Comparison of ENCODE assay signal across 8 mouse cellular contexts in genomic region chr7:30314721-30315155, GRCm38 (mm10). TPM values are rescaled to one million over a fixed set of nuclear protein-coding genes. Genes with fewer than 3 reads are reported as not detected.
A peak's percentile ranks its signal among the peaks of the same experiment; 100 is the strongest.
DNase-seq lines count a peak whose midpoint lies in the region; ATAC-seq and TF ChIP-seq lines count a peak whose summit lies in the region.

Gene Syne4, plus strand, starts transcription at chr7:30314807.

- peaks cover 2% of the 10 kb centered on the region; the same call in 1 of the 2 replicates for H3K27me3 ChIP-seq in G1E (ENCODE audit: insufficient read depth, low read length)
- no peaks in the 10 kb centered on the region for H3K27me3 ChIP-seq in embryonic facial prominence, embryonic 15.5 days
- H3K27me3 ChIP-seq in limb, embryonic 13.5 days: no peaks in the 10 kb centered on the region
- H3K27me3 ChIP-seq in stomach, postnatal 0 days (ENCODE audit: control insufficient read depth, insufficient read depth, low read length): no peaks in the 10 kb centered on the region

- H3K27ac ChIP-seq in embryonic facial prominence, embryonic 15.5 days (replicated peaks): no peak within 1 kb of the TSS
- H3K27ac ChIP-seq in limb, embryonic 13.5 days: peak within 1 kb of the TSS; percentile 84
- H3K27ac ChIP-seq in stomach, postnatal 0 days (replicated peaks): no peak within 1 kb of the TSS

- DNase-seq in frontal cortex, adult 2 months (ENCODE audit: extremely low spot score in 1 of 2, low spot score in 1 of 2): no peak
- no peak for DNase-seq in G1E (ENCODE audit: low spot score)
- DNase-seq in stomach, postnatal 0 days (ENCODE audit: low spot score): peak; percentile 63
- no peak for DNase-seq in thymus, postnatal 25 days

- H3K36me3 ChIP-seq in G1E (replicated peaks): peaks cover 41% of the 10 kb centered on the region
- peaks cover 10% of the 10 kb centered on the region; the same call in 1 of the 2 replicates for H3K36me3 ChIP-seq in embryonic facial prominence, embryonic 15.5 days
- peaks cover 59% of the 10 kb centered on the region for H3K36me3 ChIP-seq in limb, embryonic 13.5 days
- H3K36me3 ChIP-seq in stomach, postnatal 0 days (ENCODE audit: control insufficient read depth, insufficient read depth, low read length): no peaks in the 10 kb centered on the region

- H3K4me1 ChIP-seq in G1E (ENCODE audit: insufficient read depth, low read depth, low read length): peaks cover 28% of the 10 kb centered on the region
- H3K4me1 ChIP-seq in embryonic facial prominence, embryonic 15.5 days: peaks cover 20% of the 10 kb centered on the region
- peaks cover 25% of the 10 kb centered on the region for H3K4me1 ChIP-seq in limb, embryonic 13.5 days
- no peaks in the 10 kb centered on the region for H3K4me1 ChIP-seq in stomach, postnatal 0 days (replicated peaks; ENCODE audit: control insufficient read depth, insufficient read depth)

- TF ChIP-seq EP300 in stomach, postnatal 0 days (optimal IDR thresholded peaks at IDR 0.05): no peak

- 3% methylated on average over 9 of the region's 9 CpGs for WGBS in embryonic facial prominence, embryonic 15.5 days
- 0% methylated on average over 9 of the region's 9 CpGs for WGBS in limb, embryonic 13.5 days
- WGBS in stomach, postnatal 0 days: 3% methylated on average over 9 of the region's 9 CpGs

- H3K4me2 ChIP-seq in embryonic facial prominence, embryonic 15.5 days (replicated peaks): peak within 1 kb of the TSS; percentile 47
- H3K4me2 ChIP-seq in limb, embryonic 13.5 days (replicated peaks): peak within 1 kb of the TSS; percentile 75
- peak within 1 kb of the TSS; percentile 43 for H3K4me2 ChIP-seq in stomach, postnatal 0 days (replicated peaks; ENCODE audit: low read depth)

- no peak for ATAC-seq in frontal cortex, adult (ENCODE audit: low TSS enrichment)
- ATAC-seq in G1E (ENCODE audit: extremely low read depth, insufficient number of reproducible peaks, low FRiP score, poor library complexity, severe bottlenecking): no peak; the same call in 1 of the 2 replicates
- 0 out of 2 replicates have a peak, but pooled peaks have one; percentile 26 for ATAC-seq in embryonic facial prominence, embryonic 15.5 days (ENCODE audit: insufficient number of reproducible peaks, low FRiP score, low TSS enrichment, low read depth)
- ATAC-seq in limb, embryonic 13.5 days (ENCODE audit: low FRiP score, low read depth): peak; percentile 76; the same call in 1 of the 2 replicates
- peak; percentile 31; the same call in 1 of the 2 replicates for ATAC-seq in stomach, postnatal 0 days (ENCODE audit: low FRiP score, low TSS enrichment)
- no peak for ATAC-seq in erythroid progenitor cell, adult 5-6 weeks (replicated peaks; ENCODE audit: low FRiP score, poor library complexity, severe bottlenecking)

- H3K9me3 ChIP-seq in G1E (replicated peaks): no peaks in the 10 kb centered on the region
- H3K9me3 ChIP-seq in embryonic facial prominence, embryonic 15.5 days (replicated peaks): no peaks in the 10 kb centered on the region
- no peaks in the 10 kb centered on the region for H3K9me3 ChIP-seq in limb, embryonic 13.5 days
- no peaks in the 10 kb centered on the region for H3K9me3 ChIP-seq in stomach, postnatal 0 days (ENCODE audit: control insufficient read depth, low read length)

- peak within 1 kb of the TSS; percentile 47; the same call in 1 of the 2 replicates for H3K4me3 ChIP-seq in G1E (ENCODE audit: low read depth, low read length)
- peak within 1 kb of the TSS; percentile 43 for H3K4me3 ChIP-seq in embryonic facial prominence, embryonic 15.5 days (replicated peaks)
- peak within 1 kb of the TSS; percentile 62 for H3K4me3 ChIP-seq in limb, embryonic 13.5 days
- peak within 1 kb of the TSS; percentile 24 for H3K4me3 ChIP-seq in stomach, postnatal 0 days (ENCODE audit: low read depth, low read length)

- no peak for TF ChIP-seq CTCF in G1E (IDR thresholded peaks at IDR 0.05; ENCODE audit: low read depth, low read length)
- no peak for TF ChIP-seq CTCF in stomach, postnatal 0 days (IDR thresholded peaks at IDR 0.05; ENCODE audit: low read depth)

- peak within 1 kb of the TSS; percentile 23 for H3K9ac ChIP-seq in embryonic facial prominence, embryonic 15.5 days
- H3K9ac ChIP-seq in limb, embryonic 13.5 days: peak within 1 kb of the TSS; percentile 78
- H3K9ac ChIP-seq in stomach, postnatal 0 days (ENCODE audit: low read length): peak within 1 kb of the TSS; percentile 47

RNA-seq across cellular contexts. Expression of gene Syne4, which starts in this region (rescaled TPM):
- polyA plus RNA-seq in frontal cortex, adult 2 months (2012; rRNA removed): 27.6 and 29.9 TPM in 2 replicates
- total RNA-seq in G1E (2014; fragmentation: Nextera tagmentation) (2.1 and 5.4 TPM in 2 replicates), G1E (2017) (1.0 and 2.6 TPM in 2 replicates)
- polyA plus RNA-seq in G1E (2012): 2.8 and 4.0 TPM in 2 replicates
- 30.5 and 36.9 TPM in 2 replicates for polyA plus RNA-seq in embryonic facial prominence, embryonic 15.5 days (2015; fragmentation: Nextera tagmentation; extraction: Ambion mirVana)
- 89.9 and 90.4 TPM in 2 replicates for polyA plus RNA-seq in limb, embryonic 13.5 days (2015; fragmentation: Nextera tagmentation; extraction: Ambion mirVana)
- 13.5 and 14.2 TPM in 2 replicates for polyA plus RNA-seq in stomach, postnatal 0 days (2015; fragmentation: Nextera tagmentation; extraction: Ambion mirVana)
- total RNA-seq in erythroid progenitor cell, adult 5-6 weeks (2015; ENCODE audit: low replicate concordance): not detected in 2 replicates
- not detected in 2 replicates for total RNA-seq in erythroid progenitor cell, adult 5-6 weeks (2017; ENCODE audit: low replicate concordance)

Comparison
In these comparisons a context has a peak if more than half of its experiments do, and no peak if none do; other contexts are left out.
1. ATAC-seq: peak in embryonic facial prominence, embryonic 15.5 days (single experiment), limb, embryonic 13.5 days (single experiment) and stomach, postnatal 0 days (single experiment); none in frontal cortex, adult (single experiment), G1E (single experiment) and erythroid progenitor cell, adult 5-6 weeks (single experiment).
2. H3K9ac ChIP-seq: peak in every context shown above with its lines; median percentile 78 in limb, embryonic 13.5 days; 47 in stomach, postnatal 0 days; 23 in embryonic facial prominence, embryonic 15.5 days.
3. Peak in every context shown above with its lines, with median percentiles within 50 percentile points of each other: H3K4me3 ChIP-seq and H3K4me2 ChIP-seq.